Mouse (Mus musculus): ENCODE measurements around the gene Gm8159. TPM values are rescaled to one million over a fixed set of nuclear protein-coding genes. Genes with fewer than 3 reads are reported as not detected.
"Not testable (repeated sequence)": the region's sequence is repeated elsewhere in the genome, so short reads cannot be mapped to it uniquely, and the experiment has no call there.

Gene Gm8159
- not detected for polyA plus RNA-seq (2021)

- ATAC-seq; in situ Hi-C loops (cut with MboI; ENCODE audit: low pct_unique_long_range_greater_than_20kb); H3K27me3 ChIP-seq; POLR2A ChIA-PET; CTCF ChIA-PET; DNase-seq (ENCODE audit: low read depth, low spot score): not testable (repeated sequence)
These were observed at the start of gene Gm8159 for GRCm38 (mm10) chr14:4632052-4632451. Gene Gm8159 (plus strand): TSS chr14:4632352.

- DNase-seq (ENCODE audit: low read depth, low spot score); ATAC-seq; CTCF ChIA-PET; POLR2A ChIA-PET; H3K27me3 ChIP-seq; in situ Hi-C loops (cut with MboI; ENCODE audit: low pct_unique_long_range_greater_than_20kb): not testable (repeated sequence)
These were observed 17.2 kb downstream of the Gm8159 start for GRCm38 (mm10) chr14:4649309-4649708.

GRCm38 (mm10) chr14:4650324-4650723 lies 18.2 kb downstream of the Gm8159 start:
- DNase-seq (ENCODE audit: low read depth, low spot score); in situ Hi-C loops (cut with MboI; ENCODE audit: low pct_unique_long_range_greater_than_20kb); CTCF ChIA-PET; H3K27me3 ChIP-seq; ATAC-seq; POLR2A ChIA-PET: not testable (repeated sequence)

GRCm38 (mm10) chr14:4663892-4664291 lies 31.7 kb downstream of the Gm8159 start, which contains the start of gene Gm3239:
Gene Gm3239 (plus strand): TSS chr14:4664192.
- DNase-seq (ENCODE audit: low read depth, low spot score); CTCF ChIA-PET; ATAC-seq; H3K27me3 ChIP-seq; POLR2A ChIA-PET; in situ Hi-C loops (cut with MboI; ENCODE audit: low pct_unique_long_range_greater_than_20kb): not testable (repeated sequence)

Other genes starting within 250 kb of the Gm8159 start
- gene Gm3159, start 234.8 kb upstream of the Gm8159 start, polyA plus RNA-seq (2021) = not detected
- gene Gm3164, start 216.9 kb upstream of the Gm8159 start, polyA plus RNA-seq (2021) = not detected
- gene Gm3173, start 201.4 kb upstream of the Gm8159 start, polyA plus RNA-seq (2021) = not detected
- not detected for gene Gm3182, start 150.6 kb upstream of the Gm8159 start, polyA plus RNA-seq (2021)
- not detected for gene Gm3047, start 76.9 kb upstream of the Gm8159 start, polyA plus RNA-seq (2021)
- gene Gm3239, start 31.8 kb downstream of the Gm8159 start, polyA plus RNA-seq (2021) = not detected
- gene Gm7876, start 76.9 kb downstream of the Gm8159 start, polyA plus RNA-seq (2021) = not detected
- gene Gm3252, start 94.4 kb downstream of the Gm8159 start, polyA plus RNA-seq (2021) = not detected
- not detected for gene Gm9602, start 144.0 kb downstream of the Gm8159 start, polyA plus RNA-seq (2021)
- not detected for gene Gm3269, start 205.8 kb downstream of the Gm8159 start, polyA plus RNA-seq (2021)
- gene Gm3264, start 223.2 kb downstream of the Gm8159 start, polyA plus RNA-seq (2021) = not detected

All from Patski (cell line).